Mouse (Mus musculus) liver, adult (tissue): ENCODE measurements around the gene Odf2.

ENCODE experiments used
- GATA4 ChIP-seq: IDR thresholded peaks from 2 replicates; pipeline ENCODE4 v1.6.1; 2014; ENCODE audit warnings: mild to moderate bottlenecking, low read length; ENCODE audit not compliant: insufficient replicate concordance

Odf2 gene

GRCm38 (mm10) chr2:29896071-29896470, 7.0 kb downstream of the Odf2 start:
- TF ChIP-seq GATA4 = no peak

- TF ChIP-seq GATA4 = no peak
Measured at GRCm38 (mm10) chr2:29897366-29897765, 8.3 kb downstream of the Odf2 start.

GRCm38 (mm10) chr2:29898081-29898480, 9.1 kb downstream of the Odf2 start:
- TF ChIP-seq GATA4 = no peak

GRCm38 (mm10) chr2:29902194-29902593, 13.2 kb downstream of the Odf2 start:
- no peak for TF ChIP-seq GATA4

- no peak for TF ChIP-seq GATA4
Measured at GRCm38 (mm10) chr2:29910042-29910441, 21.0 kb downstream of the Odf2 start.

GRCm38 (mm10) chr2:29917621-29918020, 28.6 kb downstream of the Odf2 start:
- no peak for TF ChIP-seq GATA4

- no peak for TF ChIP-seq GATA4
Measured at GRCm38 (mm10) chr2:29922011-29922410, 33.0 kb downstream of the Odf2 start.

GRCm38 (mm10) chr2:29926542-29926941, 37.5 kb downstream of the Odf2 start:
- no peak for TF ChIP-seq GATA4

- TF ChIP-seq GATA4 = no peak
Measured at GRCm38 (mm10) chr2:29930506-29930905, 41.5 kb downstream of the Odf2 start.

- TF ChIP-seq GATA4 = no peak
Measured at GRCm38 (mm10) chr2:29931194-29931593, 42.2 kb downstream of the Odf2 start.

- peak; percentile 49; the same call in 1 of the 2 replicates for TF ChIP-seq GATA4
Measured at GRCm38 (mm10) chr2:29934906-29935599, 46.0 kb downstream of the Odf2 start, which contains the start of gene Gle1. Gene Gle1, plus strand, starts transcription at chr2:29935426.

GRCm38 (mm10) chr2:29940073-29940472, 51.1 kb downstream of the Odf2 start:
- no peak for TF ChIP-seq GATA4

- no peak for TF ChIP-seq GATA4
Measured at GRCm38 (mm10) chr2:29940826-29941225, 51.8 kb downstream of the Odf2 start.

- TF ChIP-seq GATA4 = no peak; the same call in 1 of the 2 replicates
Measured at GRCm38 (mm10) chr2:29944723-29945122, 55.7 kb downstream of the Odf2 start.

GRCm38 (mm10) chr2:29948896-29949295, 59.9 kb downstream of the Odf2 start:
- no peak for TF ChIP-seq GATA4

GRCm38 (mm10) chr2:29961246-29961645, 72.2 kb downstream of the Odf2 start:
- no peak for TF ChIP-seq GATA4
